Comparison of ENCODE assay signal across 12 mouse cellular contexts in the genomic region with DNA sequence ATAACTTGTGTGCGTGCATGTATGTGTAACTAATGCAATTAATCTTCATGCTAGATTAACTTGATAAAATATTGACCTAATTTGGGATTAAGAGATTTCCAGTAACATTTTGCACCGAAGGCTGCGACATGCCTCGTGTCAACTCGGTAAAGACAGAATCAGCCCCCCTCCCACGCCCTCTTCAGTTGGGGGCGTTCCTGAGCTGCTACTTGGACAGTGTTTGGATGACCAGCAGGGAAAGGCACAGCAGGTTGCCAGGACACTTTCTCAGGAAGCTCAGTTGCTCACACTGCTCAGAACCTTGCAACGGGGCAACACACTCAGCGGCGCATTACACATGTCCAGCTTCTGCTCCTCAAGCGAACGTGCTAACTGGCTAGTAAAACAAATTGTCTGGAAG.
DNase-seq lines count a peak whose midpoint lies in the region; ATAC-seq lines count a peak whose summit lies in the region.
"Had no signal": no experiment of that assay in that cellular context is flagged by ENCODE, and none has a peak within 500 bp of the region (broad histone marks: within the 10 kb centered on the region; RNA-seq: fewer than 3 reads in every experiment).

No protein-coding gene starts in this region.

- WGBS in kidney, embryonic 15.5 days, result 36% methylated on average over 12 of the region's 12 CpGs
- 55% methylated on average over 12 of the region's 12 CpGs for WGBS in embryonic facial prominence, embryonic 14.5 days
- WGBS in midbrain, embryonic 10.5 days, result 17% methylated on average over 12 of the region's 12 CpGs

- no peak overlapping the region for H3K4me3 ChIP-seq in kidney, embryonic 15.5 days (replicated peaks)
- H3K4me3 ChIP-seq in embryonic facial prominence, embryonic 14.5 days (ENCODE audit: low read depth, low read length), result no peak overlapping the region
- no peak overlapping the region for H3K4me3 ChIP-seq in midbrain, embryonic 10.5 days

- no peak for ATAC-seq in kidney, embryonic 15.5 days (replicated peaks; ENCODE audit: low FRiP score)
- no peak for ATAC-seq in embryonic facial prominence, embryonic 14.5 days (ENCODE audit: low read depth)

- H3K27me3 ChIP-seq in kidney, embryonic 15.5 days, result no peaks in the 10 kb centered on the region
- H3K27me3 ChIP-seq in embryonic facial prominence, embryonic 14.5 days (replicated peaks; ENCODE audit: control insufficient read depth, insufficient read depth, low read length), result no peaks in the 10 kb centered on the region
- peaks cover 4% of the 10 kb centered on the region; the same call in 1 of the 2 replicates for H3K27me3 ChIP-seq in midbrain, embryonic 10.5 days (ENCODE audit: low read depth, poor library complexity, severe bottlenecking)

- DNase-seq in kidney, adult 11 months, result no peak
- peak; percentile 29 for DNase-seq in embryonic facial prominence, embryonic 14.5 days (ENCODE audit: low spot score)
- DNase-seq in midbrain, embryonic 10.5 days (ENCODE audit: low spot score), result peak; percentile 58
- DNase-seq in retina, postnatal 1 day, result peak; percentile 84
- DNase-seq in layer of hippocampus, adult 9-11 months, result no peak
- DNase-seq in gastrocnemius, postnatal 10 days, result no peak
- DNase-seq: adrenal gland, postnatal 14 days; cerebellum, adult 11 months; lung, adult 2 months; right cerebral cortex, postnatal 14 days; thymus, postnatal 14 days had no signal

- 0 out of 2 replicates have a peak overlapping the region, but pooled peaks have one; percentile 1 for H3K4me2 ChIP-seq in kidney, embryonic 15.5 days
- no peak overlapping the region for H3K4me2 ChIP-seq in embryonic facial prominence, embryonic 14.5 days (ENCODE audit: low read depth, low read length)

- H3K36me3 ChIP-seq in kidney, embryonic 15.5 days, result no peaks in the 10 kb centered on the region
- no peaks in the 10 kb centered on the region for H3K36me3 ChIP-seq in embryonic facial prominence, embryonic 14.5 days (ENCODE audit: control insufficient read depth, insufficient read depth, low read length)
- H3K36me3 ChIP-seq in midbrain, embryonic 10.5 days, result no peaks in the 10 kb centered on the region

- H3K4me1 ChIP-seq in kidney, embryonic 15.5 days, result 0 out of 2 replicates have a peak, but pooled peaks cover 1% of the 10 kb centered on the region
- no peaks in the 10 kb centered on the region for H3K4me1 ChIP-seq in embryonic facial prominence, embryonic 14.5 days (ENCODE audit: control insufficient read depth, insufficient read depth, low read length)
- peaks cover 26% of the 10 kb centered on the region for H3K4me1 ChIP-seq in midbrain, embryonic 10.5 days

- no peak overlapping the region for H3K9ac ChIP-seq in kidney, embryonic 15.5 days
- no peak overlapping the region for H3K9ac ChIP-seq in embryonic facial prominence, embryonic 14.5 days (ENCODE audit: low read depth, low read length)

- H3K27ac ChIP-seq in kidney, embryonic 15.5 days, result no peak overlapping the region
- no peak overlapping the region for H3K27ac ChIP-seq in embryonic facial prominence, embryonic 14.5 days (replicated peaks; ENCODE audit: low read depth, low read length)
- no peak overlapping the region; the same call in 1 of the 2 replicates for H3K27ac ChIP-seq in midbrain, embryonic 10.5 days (replicated peaks)

- H3K9me3 ChIP-seq in kidney, embryonic 15.5 days (replicated peaks), result no peaks in the 10 kb centered on the region
- no peaks in the 10 kb centered on the region for H3K9me3 ChIP-seq in embryonic facial prominence, embryonic 14.5 days (ENCODE audit: control insufficient read depth, low read length)
- no peaks in the 10 kb centered on the region for H3K9me3 ChIP-seq in midbrain, embryonic 10.5 days (replicated peaks)

Comparison
In these comparisons a context has a peak if more than half of its experiments do, and no peak if none do; other contexts are left out.
1. DNase-seq: peak in embryonic facial prominence, embryonic 14.5 days (single experiment), midbrain, embryonic 10.5 days (single experiment) and retina, postnatal 1 day (single experiment); none in kidney, adult 11 months (single experiment), layer of hippocampus, adult 9-11 months (single experiment) and gastrocnemius, postnatal 10 days (single experiment).